Mouse (Mus musculus): Measurements from ENCODE around the gene Fanca. TPM values are rescaled to one million over a fixed set of nuclear protein-coding genes. Genes with fewer than 3 reads are reported as not detected.

Gene Fanca
- total RNA-seq (2014; rRNA removed) (5.0 and 5.6 TPM in 2 replicates), polyA plus RNA-seq (2015; fragmentation: Nextera tagmentation; extraction: Ambion mirVana) (2.6 and 2.7 TPM in 2 replicates)

DNA sequence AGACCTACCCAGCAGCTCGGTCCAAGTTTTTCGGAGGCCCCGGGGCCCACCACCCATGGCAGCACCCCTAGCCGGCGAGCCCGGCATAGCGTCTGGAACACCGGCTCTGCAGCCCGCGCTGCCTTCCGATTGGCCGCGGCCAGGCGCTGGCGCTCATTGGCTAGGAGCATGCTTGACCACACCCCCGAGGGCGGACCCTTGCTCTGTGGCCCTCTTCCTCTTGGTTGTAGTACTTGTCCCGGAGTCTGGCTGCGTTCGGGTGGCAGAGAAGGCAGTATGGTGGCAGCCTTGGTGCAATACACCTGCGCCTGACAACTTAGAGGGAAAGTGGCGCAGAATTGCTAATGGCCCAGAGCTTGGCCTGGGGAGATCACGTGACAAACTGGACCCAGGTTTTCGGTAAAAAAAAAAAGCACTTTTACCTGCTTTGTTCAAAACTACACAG lies at the start of gene Fanca:
Gene Fanca (minus strand): TSS at position 110 of the 445 bp plus-strand sequence.
- Histone ChIP-seq H3K4me1 (ENCODE audit: insufficient read depth) (0 out of 2 replicates have a peak, but pooled peaks cover 5% of the 10 kb centered on the region), H3K9me3 (ENCODE audit: low read length) (no peaks in the 10 kb centered on the region), H3K27me3 (ENCODE audit: insufficient read depth, low read length) (no peaks in the 10 kb centered on the region), H3K27ac (ENCODE audit: low read depth, low read length) (no peak within 1 kb of the TSS), H3K36me3 (ENCODE audit: insufficient read depth) (no peaks in the 10 kb centered on the region), H3K9ac (peak within 1 kb of the TSS; percentile 37), H3K4me3 (ENCODE audit: low read depth, low read length) (peak within 1 kb of the TSS; percentile 44), H3K4me2 (ENCODE audit: low read depth) (peak within 1 kb of the TSS; percentile 71)
- peak; percentile 92 for DNase-seq
- WGBS: 3% methylated on average over 24 of the region's 24 CpGs
- TF ChIP-seq CTCF (IDR thresholded peaks at IDR 0.05; ENCODE audit: low read depth): peak; percentile 59
- peak; percentile 98 for ATAC-seq

GRCm38 (mm10) chr8:123361082-123361739 lies 42.8 kb upstream of the Fanca start:
- peak; percentile 93 for ATAC-seq
- no peak overlapping the region for H3K9ac ChIP-seq

GRCm38 (mm10) chr8:123353216-123353615 lies 34.8 kb upstream of the Fanca start:
- H3K4me2 ChIP-seq (ENCODE audit: low read depth): no peak overlapping the region
- H3K9ac ChIP-seq: no peak overlapping the region
- peaks cover 31% of the 10 kb centered on the region for H3K36me3 ChIP-seq (ENCODE audit: insufficient read depth)
- no peak overlapping the region for H3K27ac ChIP-seq (ENCODE audit: low read depth, low read length)
- no peak for TF ChIP-seq CTCF (IDR thresholded peaks at IDR 0.05; ENCODE audit: low read depth)
- no peak overlapping the region for H3K4me3 ChIP-seq (ENCODE audit: low read depth, low read length)
- no peaks in the 10 kb centered on the region for H3K4me1 ChIP-seq (ENCODE audit: insufficient read depth)
- no peaks in the 10 kb centered on the region for H3K9me3 ChIP-seq (ENCODE audit: low read length)
- no peak for ATAC-seq
- DNase-seq: no peak
- H3K27me3 ChIP-seq (ENCODE audit: insufficient read depth, low read length): no peaks in the 10 kb centered on the region
- WGBS: 55% methylated on average over 11 of the region's 11 CpGs

More at GRCm38 (mm10) chr8:123361082-123361739, 42.8 kb upstream of the Fanca start:
- no peak overlapping the region for H3K4me2 ChIP-seq (ENCODE audit: low read depth)
- 38% methylated on average over 12 of the region's 12 CpGs for WGBS
- peak; percentile 91 for DNase-seq
- H3K9me3 ChIP-seq (ENCODE audit: low read length): no peaks in the 10 kb centered on the region
- no peaks in the 10 kb centered on the region for H3K27me3 ChIP-seq (ENCODE audit: insufficient read depth, low read length)
- no peaks in the 10 kb centered on the region for H3K4me1 ChIP-seq (ENCODE audit: insufficient read depth)
- H3K4me3 ChIP-seq (ENCODE audit: low read depth, low read length): no peak overlapping the region
- peaks cover 75% of the 10 kb centered on the region for H3K36me3 ChIP-seq (ENCODE audit: insufficient read depth)
- peak overlapping the region; percentile 62 for H3K27ac ChIP-seq (ENCODE audit: low read depth, low read length)
- peak; percentile 99 for TF ChIP-seq CTCF (IDR thresholded peaks at IDR 0.05; ENCODE audit: low read depth)

GRCm38 (mm10) chr8:123352786-123353185 lies 34.4 kb upstream of the Fanca start:
- Histone ChIP-seq H3K4me3 (ENCODE audit: low read depth, low read length) (no peak overlapping the region), H3K4me1 (ENCODE audit: insufficient read depth) (no peaks in the 10 kb centered on the region), H3K9ac (no peak overlapping the region), H3K4me2 (ENCODE audit: low read depth) (no peak overlapping the region), H3K27ac (ENCODE audit: low read depth, low read length) (no peak overlapping the region), H3K27me3 (ENCODE audit: insufficient read depth, low read length) (no peaks in the 10 kb centered on the region), H3K36me3 (ENCODE audit: insufficient read depth) (peaks cover 30% of the 10 kb centered on the region), H3K9me3 (ENCODE audit: low read length) (no peaks in the 10 kb centered on the region)
- DNase-seq (peak; percentile 49), ATAC-seq (peak; percentile 64; the same call in 1 of the 2 replicates)
- 49% methylated on average over 13 of the region's 13 CpGs for WGBS
- peak; percentile 74 for TF ChIP-seq CTCF (IDR thresholded peaks at IDR 0.05; ENCODE audit: low read depth)

DNA sequence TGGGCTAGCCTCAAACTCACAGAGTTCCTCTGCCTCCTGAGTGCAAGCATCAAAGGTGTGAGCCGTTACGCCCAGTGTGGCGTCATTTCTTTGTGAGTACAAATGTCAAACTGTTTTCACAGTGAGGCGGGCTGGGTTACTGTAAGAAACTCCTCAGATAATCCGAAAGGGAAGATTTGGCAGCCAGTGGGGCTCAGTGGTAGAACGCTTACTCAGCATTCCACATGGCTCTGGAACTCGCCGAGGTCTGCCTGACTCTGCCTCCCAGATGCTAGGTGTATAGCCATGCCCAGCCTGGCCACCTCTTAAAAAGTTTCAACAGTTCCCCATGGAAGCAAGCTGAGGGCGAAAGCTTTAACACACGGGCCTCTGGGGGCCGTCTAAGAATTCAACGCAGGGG lies 33.7 kb upstream of the Fanca start:
- Histone ChIP-seq H3K4me2 (ENCODE audit: low read depth) (no peak overlapping the region), H3K4me3 (ENCODE audit: low read depth, low read length) (no peak overlapping the region), H3K27ac (ENCODE audit: low read depth, low read length) (no peak overlapping the region), H3K9ac (no peak overlapping the region), H3K27me3 (ENCODE audit: insufficient read depth, low read length) (no peaks in the 10 kb centered on the region), H3K4me1 (ENCODE audit: insufficient read depth) (no peaks in the 10 kb centered on the region), H3K36me3 (ENCODE audit: insufficient read depth) (peaks cover 26% of the 10 kb centered on the region), H3K9me3 (ENCODE audit: low read length) (no peaks in the 10 kb centered on the region)
- TF ChIP-seq CTCF (IDR thresholded peaks at IDR 0.05; ENCODE audit: low read depth): no peak
- ATAC-seq: no peak
- 83% methylated on average over 12 of the region's 12 CpGs for whole genome bisulfite sequencing
- no peak for DNase-seq

GRCm38 (mm10) chr8:123349073-123349472 lies 30.7 kb upstream of the Fanca start:
- Histone ChIP-seq H3K4me3 (ENCODE audit: low read depth, low read length) (no peak overlapping the region), H3K9ac (no peak overlapping the region), H3K4me1 (ENCODE audit: insufficient read depth) (no peaks in the 10 kb centered on the region), H3K27ac (ENCODE audit: low read depth, low read length) (no peak overlapping the region), H3K36me3 (ENCODE audit: insufficient read depth) (peaks cover 14% of the 10 kb centered on the region; the same call in 1 of the 2 replicates), H3K4me2 (ENCODE audit: low read depth) (no peak overlapping the region), H3K9me3 (ENCODE audit: low read length) (no peaks in the 10 kb centered on the region), H3K27me3 (ENCODE audit: insufficient read depth, low read length) (no peaks in the 10 kb centered on the region)
- 87% methylated on average over 4 of the region's 4 CpGs for whole genome bisulfite sequencing
- TF ChIP-seq CTCF (IDR thresholded peaks at IDR 0.05; ENCODE audit: low read depth): no peak
- ATAC-seq: no peak
- no peak for DNase-seq

DNA sequence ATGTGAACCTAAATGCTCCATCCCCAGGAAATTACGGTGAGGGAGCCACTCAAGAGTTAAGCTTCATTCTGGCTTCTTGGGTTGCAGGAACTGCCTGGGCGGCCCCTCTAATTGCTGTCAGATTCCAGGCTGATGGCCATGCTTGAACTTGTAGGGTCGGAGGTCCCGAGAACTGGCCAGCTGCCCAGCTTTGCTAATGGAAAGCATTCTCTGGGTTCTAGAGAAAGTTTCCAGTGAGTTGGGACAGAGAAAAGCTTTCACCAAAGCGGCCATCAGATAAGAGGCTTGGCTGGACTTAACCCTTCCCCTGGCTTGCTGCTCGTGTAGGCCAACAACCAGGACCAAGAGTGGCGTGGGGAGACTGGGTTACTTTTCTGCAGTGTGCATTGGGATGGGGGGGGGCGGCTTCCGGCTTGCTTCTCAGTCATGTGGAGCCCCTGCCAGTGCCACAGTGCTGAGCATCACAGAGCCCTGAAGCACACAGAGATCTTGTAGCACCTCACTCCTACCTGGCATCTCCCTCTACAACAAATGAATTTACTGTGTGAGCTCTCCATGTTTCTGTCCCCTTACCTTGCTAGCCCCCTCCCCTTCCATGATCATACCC lies 30.0 kb upstream of the Fanca start:
- Histone ChIP-seq H3K4me3 (ENCODE audit: low read depth, low read length) (no peak overlapping the region), H3K9ac (no peak overlapping the region), H3K4me1 (ENCODE audit: insufficient read depth) (no peaks in the 10 kb centered on the region), H3K9me3 (ENCODE audit: low read length) (no peaks in the 10 kb centered on the region), H3K4me2 (ENCODE audit: low read depth) (no peak overlapping the region), H3K36me3 (ENCODE audit: insufficient read depth) (peaks cover 14% of the 10 kb centered on the region; the same call in 1 of the 2 replicates), H3K27ac (ENCODE audit: low read depth, low read length) (no peak overlapping the region), H3K27me3 (ENCODE audit: insufficient read depth, low read length) (no peaks in the 10 kb centered on the region)
- ATAC-seq (peak; percentile 48), DNase-seq (peak; percentile 61)
- WGBS: 43% methylated on average over 9 of the region's 9 CpGs
- no peak for TF ChIP-seq CTCF (IDR thresholded peaks at IDR 0.05; ENCODE audit: low read depth)
